Mouse (Mus musculus) kidney, postnatal 10 days (tissue): ENCODE data around the gene Znrf4.

ENCODE experiments used
- DNase-seq: peaks from one replicate; pipeline ENCODE4 v3.0.0; 2021; ENCODE audit warnings: mixed read lengths

Znrf4 gene

GRCm38 (mm10) chr17:56512310-56512709, at the start of gene Znrf4:
Gene Znrf4, minus strand, starts transcription at chr17:56512431.
- no peak for DNase-seq

GRCm38 (mm10) chr17:56561866-56562265, 49.6 kb upstream of the Znrf4 start:
- DNase-seq: no peak

GRCm38 (mm10) chr17:56560131-56560530, 47.9 kb upstream of the Znrf4 start:
- DNase-seq: no peak

- no peak for DNase-seq
These were observed 47.2 kb upstream of the Znrf4 start for GRCm38 (mm10) chr17:56559386-56559785.

GRCm38 (mm10) chr17:56558448-56558847, 46.2 kb upstream of the Znrf4 start:
- DNase-seq: peak; percentile 79

GRCm38 (mm10) chr17:56554122-56554551, 41.9 kb upstream of the Znrf4 start, which contains the start of gene Gm20219:
Gene Gm20219, minus strand, starts transcription at chr17:56554387.
- DNase-seq: peak; percentile 54

- peak; percentile 70 for DNase-seq
These were observed 40.6 kb upstream of the Znrf4 start for GRCm38 (mm10) chr17:56552781-56553363.

GRCm38 (mm10) chr17:56551841-56552581, 39.8 kb upstream of the Znrf4 start:
- DNase-seq: no peak

- DNase-seq: peak; percentile 6
These were observed 38.7 kb upstream of the Znrf4 start for GRCm38 (mm10) chr17:56550784-56551475.

GRCm38 (mm10) chr17:56548605-56549105, 36.4 kb upstream of the Znrf4 start:
- no peak for DNase-seq

GRCm38 (mm10) chr17:56547846-56548604, 35.8 kb upstream of the Znrf4 start:
- peak; percentile 5 for DNase-seq

GRCm38 (mm10) chr17:56547116-56547845, 35.0 kb upstream of the Znrf4 start:
- peak; percentile 5 for DNase-seq

GRCm38 (mm10) chr17:56546576-56546975, 34.3 kb upstream of the Znrf4 start:
- DNase-seq: no peak

GRCm38 (mm10) chr17:56545945-56546344, 33.7 kb upstream of the Znrf4 start:
- no peak for DNase-seq

GRCm38 (mm10) chr17:56544699-56545387, 32.6 kb upstream of the Znrf4 start:
- DNase-seq: peak; percentile 3

GRCm38 (mm10) chr17:56543684-56544224, 31.5 kb upstream of the Znrf4 start:
- DNase-seq: peak; percentile 5

GRCm38 (mm10) chr17:56542736-56543135, 30.5 kb upstream of the Znrf4 start:
- no peak for DNase-seq

- peak; percentile 4 for DNase-seq
These were observed 28.3 kb upstream of the Znrf4 start for GRCm38 (mm10) chr17:56540562-56540975.

- DNase-seq: no peak
These were observed 25.7 kb upstream of the Znrf4 start for GRCm38 (mm10) chr17:56537912-56538311.

GRCm38 (mm10) chr17:56536874-56537273, 24.6 kb upstream of the Znrf4 start:
- DNase-seq: no peak

- DNase-seq: no peak
These were observed 24.0 kb upstream of the Znrf4 start for GRCm38 (mm10) chr17:56536192-56536591.
